Mouse (Mus musculus) MEL (cell line): Measurements from ENCODE around the gene Mamstr. TPM values are rescaled to one million over a fixed set of nuclear protein-coding genes. Genes with fewer than 3 reads are reported as not detected.

Experiments used
- DNase-seq: peaks from one replicate; pipeline ENCODE4 v3.0.0; 2011; ENCODE audit warnings: low read depth, low spot score
- H3K27ac ChIP-seq: 2 replicates; pipeline ENCODE4 v1.5.1; 2012; ENCODE audit warnings: low read depth, mild to moderate bottlenecking, control low read depth, low read length, moderate library complexity; ENCODE audit not compliant: control insufficient read depth
- H3K27me3 ChIP-seq, 2 experiments: fragments of 150-350 bp in 1 of 2; sonication (generic) in 1 of 2; 2 replicates each; pipeline ENCODE4 v1.6.1; 2012; ENCODE audit warnings: low read length in 2 of 2, mild to moderate bottlenecking in 2 of 2, improper control_type of control experiment in 1 of 2, moderate library complexity in 1 of 2; ENCODE audit not compliant: insufficient read depth in 2 of 2, control insufficient read depth in 1 of 2
- H3K36me3 ChIP-seq, 2 experiments: 2 replicates each; pipeline ENCODE4 v1.6.1; 2012 to 2014; ENCODE audit warnings: low read length in 2 of 2, improper control_type of control experiment in 1 of 2, inconsistent platforms in 1 of 2, mild to moderate bottlenecking in 1 of 2; ENCODE audit not compliant: insufficient read depth in 2 of 2, control insufficient read depth in 1 of 2
- H3K4me1 ChIP-seq, 2 experiments: fragments of 150-350 bp in 1 of 2; sonication (generic) in 1 of 2; 2 replicates each; pipeline ENCODE4 v1.6.1; 2012; ENCODE audit warnings: low read length in 2 of 2, improper control_type of control experiment in 1 of 2, mild to moderate bottlenecking in 1 of 2; ENCODE audit not compliant: insufficient read depth in 2 of 2, control insufficient read depth in 1 of 2
- H3K4me3 ChIP-seq, 2 experiments: fragments of 150-350 bp in 1 of 2; sonication (generic) in 1 of 2; 2 replicates each; pipeline ENCODE4 v1.5.1; 2012; ENCODE audit warnings: low read depth in 2 of 2, low read length in 2 of 2, mild to moderate bottlenecking in 2 of 2, moderate library complexity in 2 of 2, control low read depth in 1 of 2, improper control_type of control experiment in 1 of 2; ENCODE audit not compliant: control insufficient read depth in 1 of 2, insufficient read depth in 1 of 2
- H3K79me2 ChIP-seq: 2 replicates; pipeline ENCODE4 v1.6.1; 2012; ENCODE audit warnings: mild to moderate bottlenecking, low read length, moderate library complexity; ENCODE audit not compliant: control insufficient read depth, poor library complexity, insufficient read depth
- H3K9ac ChIP-seq: 2 replicates; pipeline ENCODE4 v1.6.1; 2012; ENCODE audit warnings: low read depth, mild to moderate bottlenecking, control low read depth, low read length, moderate library complexity; ENCODE audit not compliant: control insufficient read depth, poor library complexity, severe bottlenecking
- H3K9me3 ChIP-seq: fragments of 150-350 bp; sonication (generic); replicated peaks from 2 replicates; pipeline ENCODE4 v1.6.1; 2012; ENCODE audit warnings: mild to moderate bottlenecking, low read length, improper control_type of control experiment, moderate library complexity; ENCODE audit not compliant: insufficient read depth
- CHD2 ChIP-seq: IDR thresholded peaks from 2 replicates; pipeline ENCODE4 v1.6.1; 2011; ENCODE audit warnings: low read length, improper control_type of control experiment
- CTCF ChIP-seq, 3 experiments: IDR thresholded peaks in 2 of 3; conservative IDR thresholded peaks in 1 of 3; 2 replicates each; pipeline ENCODE4 v1.5.1; 2011 to 2012; ENCODE audit warnings: low read length in 3 of 3, low read depth in 2 of 3, mild to moderate bottlenecking in 2 of 3, improper control_type of control experiment in 1 of 3, inconsistent platforms in 1 of 3, mixed read lengths in 1 of 3, moderate library complexity in 1 of 3; ENCODE audit not compliant: control insufficient read depth in 1 of 3, insufficient read depth in 1 of 3, poor library complexity in 1 of 3, severe bottlenecking in 1 of 3
- ELF1 ChIP-seq: IDR thresholded peaks from 2 replicates; pipeline ENCODE4 v1.6.1; 2014; ENCODE audit warnings: low read depth, mild to moderate bottlenecking, inconsistent platforms, low read length, improper control_type of control experiment, moderate library complexity
- EP300 ChIP-seq, 2 experiments: IDR thresholded peaks; 2 replicates each; pipeline ENCODE4 v1.6.1; 2011; ENCODE audit warnings: improper control_type of control experiment in 2 of 2, low read length in 2 of 2, low read depth in 1 of 2, mild to moderate bottlenecking in 1 of 2
- ETS1 ChIP-seq: IDR thresholded peaks from 2 replicates; pipeline ENCODE4 v1.6.1; 2012; ENCODE audit warnings: low read depth, mild to moderate bottlenecking, inconsistent platforms, low read length, improper control_type of control experiment, moderate library complexity
- GATA1 ChIP-seq: IDR thresholded peaks from 2 replicates; pipeline ENCODE4 v1.6.1; 2011; ENCODE audit warnings: low read depth, low read length, improper control_type of control experiment
- HCFC1 ChIP-seq: IDR thresholded peaks from 2 replicates; pipeline ENCODE4 v1.6.1; 2012; ENCODE audit warnings: low read depth, mild to moderate bottlenecking, inconsistent platforms, low read length, improper control_type of control experiment, moderate library complexity
- JUND ChIP-seq: IDR thresholded peaks from 2 replicates; pipeline ENCODE4 v1.6.1; 2011; ENCODE audit warnings: low read depth, mild to moderate bottlenecking, improper control_type of control experiment, low read length
- KAT2A ChIP-seq: conservative IDR thresholded peaks from 2 replicates; pipeline ENCODE4 v1.6.1; 2012; ENCODE audit warnings: low read depth, low read length, improper control_type of control experiment, inconsistent platforms
- MAFK ChIP-seq: IDR thresholded peaks from 2 replicates; pipeline ENCODE4 v1.6.1; 2011; ENCODE audit warnings: low read depth, mild to moderate bottlenecking, low read length, improper control_type of control experiment, borderline replicate concordance
- MAX ChIP-seq: IDR thresholded peaks from 2 replicates; pipeline ENCODE4 v1.6.1; 2011; ENCODE audit warnings: low read length, improper control_type of control experiment
- MAZ ChIP-seq: IDR thresholded peaks from 2 replicates; pipeline ENCODE4 v1.6.1; 2012; ENCODE audit warnings: low read depth, mild to moderate bottlenecking, inconsistent platforms, low read length, improper control_type of control experiment
- MXI1 ChIP-seq: IDR thresholded peaks from 2 replicates; pipeline ENCODE4 v1.6.1; 2011; ENCODE audit warnings: mild to moderate bottlenecking, low read depth, low read length, improper control_type of control experiment
- MYC ChIP-seq: IDR thresholded peaks from 2 replicates; pipeline ENCODE4 v1.6.1; 2011; ENCODE audit warnings: low read depth, mild to moderate bottlenecking, low read length, improper control_type of control experiment, moderate library complexity
- NELFE ChIP-seq: IDR thresholded peaks from 2 replicates; pipeline ENCODE4 v1.6.1; 2011; ENCODE audit warnings: low read depth, low read length, improper control_type of control experiment
- NRF1 ChIP-seq: IDR thresholded peaks from 2 replicates; pipeline ENCODE4 v1.6.1; 2014; ENCODE audit warnings: low read depth, mild to moderate bottlenecking, inconsistent platforms, low read length, improper control_type of control experiment, moderate library complexity; ENCODE audit not compliant: poor library complexity, insufficient read depth, severe bottlenecking
- RAD21 ChIP-seq: IDR thresholded peaks from 2 replicates; pipeline ENCODE4 v1.6.1; 2011; ENCODE audit warnings: mild to moderate bottlenecking, low read depth, low read length, improper control_type of control experiment
- RCOR1 ChIP-seq: IDR thresholded peaks from 2 replicates; pipeline ENCODE4 v1.6.1; 2012; ENCODE audit warnings: low read depth, mild to moderate bottlenecking, inconsistent platforms, low read length, improper control_type of control experiment
- SIN3A ChIP-seq: IDR thresholded peaks from 2 replicates; pipeline ENCODE4 v1.6.1; 2012; ENCODE audit warnings: low read length, improper control_type of control experiment, inconsistent platforms
- SMC3 ChIP-seq: IDR thresholded peaks from 2 replicates; pipeline ENCODE4 v1.6.1; 2011; ENCODE audit warnings: low read depth, low read length, improper control_type of control experiment
- TAL1 ChIP-seq: IDR thresholded peaks from 2 replicates; pipeline ENCODE4 v1.6.1; 2012; ENCODE audit warnings: mild to moderate bottlenecking, inconsistent platforms, low read length, moderate library complexity, mixed read lengths
- TBP ChIP-seq: IDR thresholded peaks from 2 replicates; pipeline ENCODE4 v1.8.0; 2011; ENCODE audit warnings: low read depth, low read length, improper control_type of control experiment
- TCF12 ChIP-seq: IDR thresholded peaks from 2 replicates; pipeline ENCODE4 v1.6.1; 2014; ENCODE audit warnings: low read depth, mild to moderate bottlenecking, inconsistent platforms, low read length, improper control_type of control experiment, moderate library complexity
- UBTF ChIP-seq: IDR thresholded peaks from 2 replicates; pipeline ENCODE4 v1.6.1; 2012; ENCODE audit warnings: low read depth, mild to moderate bottlenecking, inconsistent platforms, low read length, improper control_type of control experiment, moderate library complexity, borderline replicate concordance; ENCODE audit not compliant: insufficient read depth
- USF1 ChIP-seq: IDR thresholded peaks from 2 replicates; pipeline ENCODE4 v1.6.1; 2014; ENCODE audit warnings: low read depth, mild to moderate bottlenecking, inconsistent platforms, low read length, improper control_type of control experiment, moderate library complexity
- ZKSCAN1 ChIP-seq: IDR thresholded peaks from 2 replicates; pipeline ENCODE4 v1.6.1; 2012; ENCODE audit warnings: low read depth, mild to moderate bottlenecking, inconsistent platforms, low read length, improper control_type of control experiment, moderate library complexity
- ZMIZ1 ChIP-seq: IDR thresholded peaks from 2 replicates; pipeline ENCODE4 v1.6.1; 2012; ENCODE audit warnings: low read depth, mild to moderate bottlenecking, inconsistent platforms, low read length, improper control_type of control experiment, moderate library complexity
- polyA plus RNA-seq, 2 experiments: library from polyadenylated mRNA; stranded (reverse) in 1 of 2; unstranded in 1 of 2; fragments of >175 nt in 1 of 2; fragments of >200 nt in 1 of 2; gene quantifications; 2 replicates each; pipeline versions ENCODE4 v1.2.1 to v1.2.4; 2012; ENCODE audit warnings: low replicate concordance in 2 of 2, low read depth in 1 of 2; ENCODE audit not compliant: insufficient read length in 2 of 2, insufficient read depth in 1 of 2, missing spikeins in 1 of 2
- total RNA-seq: library from RNA; depleted of rRNA; stranded (reverse); fragments of 300-350 nt; gene quantifications from 2 replicates; pipeline ENCODE4 v1.2.3, GENCODE M21; 2012

Mamstr gene
- total and polyA plus RNA-seq, 3 experiments: not detected

- peaks cover 9 to 16% of the 10 kb centered on the region in 2 experiments for H3K4me1 ChIP-seq
- TF ChIP-seq MYC (no peak), CHD2 (no peak), NELFE (no peak), SIN3A (no peak), RCOR1 (no peak), MAZ (no peak), ETS1 (no peak), TBP (no peak), UBTF (no peak), RAD21 (no peak), NRF1 (no peak), SMC3 (no peak), ZKSCAN1 (no peak), HCFC1 (no peak), GATA1 (no peak), USF1 (no peak), CTCF (IDR thresholded peaks at IDR 0.05 in 2 of 3, conservative IDR thresholded peaks at IDR 0.05 in 1 of 3; ENCODE audit: control insufficient read depth in 1 of 3, insufficient read depth in 1 of 3, low read depth in 2 of 3, low read length in 3 of 3, poor library complexity in 1 of 3, severe bottlenecking in 1 of 3) (no peak), MXI1 (no peak), MAFK (no peak)
Measured at GRCm38 (mm10) chr7:45597013-45597412, 42.8 kb upstream of the Mamstr start.

GRCm38 (mm10) chr7:45597527-45597926, 42.2 kb upstream of the Mamstr start:
- H3K27me3 ChIP-seq: no peaks in the 10 kb centered on the region

More at GRCm38 (mm10) chr7:45597013-45597412, 42.8 kb upstream of the Mamstr start:
- H3K9ac ChIP-seq: no peak overlapping the region
- DNase-seq: no peak
- H3K4me3 ChIP-seq: no peak overlapping the region
- H3K27me3 ChIP-seq: no peaks in the 10 kb centered on the region
- H3K9me3 ChIP-seq: no peaks in the 10 kb centered on the region
- H3K36me3 ChIP-seq: peaks cover 0 to 23% of the 10 kb centered on the region in 2 experiments; a peak in 2 of 4 replicates
- no peak overlapping the region for H3K27ac ChIP-seq
- H3K79me2 ChIP-seq: no peaks in the 10 kb centered on the region

More at GRCm38 (mm10) chr7:45597527-45597926, 42.2 kb upstream of the Mamstr start:
- no peaks in the 10 kb centered on the region for H3K9me3 ChIP-seq
- no peak overlapping the region for H3K27ac ChIP-seq
- peaks cover 0 to 19% of the 10 kb centered on the region in 2 experiments; a peak in 2 of 4 replicates for H3K36me3 ChIP-seq
- no peak overlapping the region for H3K9ac ChIP-seq
- no peak for DNase-seq
- H3K79me2 ChIP-seq: no peaks in the 10 kb centered on the region
- no peak overlapping the region for H3K4me3 ChIP-seq
- peaks cover 7 to 15% of the 10 kb centered on the region in 2 experiments for H3K4me1 ChIP-seq
- TF ChIP-seq MAZ (no peak), SMC3 (no peak), RAD21 (no peak), ZMIZ1 (no peak), MXI1 (no peak), HCFC1 (no peak), KAT2A (no peak), CHD2 (no peak), JUND (no peak), NELFE (no peak), UBTF (no peak), EP300 (IDR thresholded peaks at IDR 0.05; ENCODE audit: low read depth in 1 of 2, low read length in 2 of 2) (no peak), TCF12 (no peak), MAFK (no peak), ELF1 (no peak), RCOR1 (no peak), TAL1 (no peak), GATA1 (no peak), MAX (no peak)
- TF ChIP-seq, all 39 proteins: peak for 0
